ENCODE assay signal across 8 mouse cellular contexts in genomic region chr2:18688708-18689063, GRCm38 (mm10). TPM values are rescaled to one million over a fixed set of nuclear protein-coding genes. Genes with fewer than 3 reads are reported as not detected.
DNase-seq lines count a peak whose midpoint lies in the region; ATAC-seq lines count a peak whose summit lies in the region.

No protein-coding gene starts in this region.

- no peaks in the 10 kb centered on the region for H3K9me3 ChIP-seq in heart, embryonic 10.5 days
- H3K9me3 ChIP-seq in kidney, embryonic 16.5 days (ENCODE audit: low read length) = no peaks in the 10 kb centered on the region

- H3K4me3 ChIP-seq in heart, embryonic 10.5 days = peak overlapping the region; percentile 62
- H3K4me3 ChIP-seq in kidney, embryonic 16.5 days (ENCODE audit: low read length) = peak overlapping the region; percentile 46

- peak; percentile 87 for DNase-seq in retina, postnatal 1 day
- DNase-seq in retina, embryonic 14.5 days (ENCODE audit: low spot score) = no peak
- peak; percentile 75 for DNase-seq in heart, embryonic 10.5 days (ENCODE audit: low spot score)
- DNase-seq in lung, postnatal 10 days = peak; percentile 81
- DNase-seq in spleen, adult 18-20 months = peak; percentile 52 to 69
- DNase-seq in frontal cortex, postnatal 14 days (ENCODE audit: low spot score in 2 of 2) = no peak

- H3K27me3 ChIP-seq in heart, embryonic 10.5 days (ENCODE audit: insufficient read depth, poor library complexity, severe bottlenecking) = peaks cover 87% of the 10 kb centered on the region
- H3K27me3 ChIP-seq in kidney, embryonic 16.5 days (ENCODE audit: insufficient read depth, low read length) = peaks cover 65% of the 10 kb centered on the region

- H3K4me2 ChIP-seq in kidney, embryonic 16.5 days (replicated peaks; ENCODE audit: low read depth, low read length) = peak overlapping the region; percentile 88

- WGBS in heart, embryonic 10.5 days = under 1% methylated on average over 45 of the region's 45 CpGs
- under 1% methylated on average over 44 of the region's 45 CpGs for WGBS in kidney, embryonic 16.5 days

- H3K4me1 ChIP-seq in heart, embryonic 10.5 days = peaks cover 20% of the 10 kb centered on the region
- peaks cover 20% of the 10 kb centered on the region for H3K4me1 ChIP-seq in kidney, embryonic 16.5 days (ENCODE audit: insufficient read depth, low read length)

- H3K27ac ChIP-seq in heart, embryonic 10.5 days = 0 out of 2 replicates have a peak overlapping the region, but pooled peaks have one; percentile 4
- H3K27ac ChIP-seq in kidney, embryonic 16.5 days (ENCODE audit: low read length) = no peak overlapping the region

- peaks cover 9% of the 10 kb centered on the region for H3K36me3 ChIP-seq in heart, embryonic 10.5 days
- peaks cover 5% of the 10 kb centered on the region for H3K36me3 ChIP-seq in kidney, embryonic 16.5 days (ENCODE audit: insufficient read depth, low read length)

- peak; percentile 37; the same call in 1 of the 2 replicates for ATAC-seq in common myeloid progenitor, adult 5-6 weeks (replicated peaks; ENCODE audit: low read depth, poor library complexity, severe bottlenecking)
- ATAC-seq in kidney, embryonic 16.5 days (ENCODE audit: low FRiP score, low TSS enrichment) = peak; percentile 52; the same call in 1 of the 2 replicates

- H3K9ac ChIP-seq in kidney, embryonic 16.5 days (replicated peaks; ENCODE audit: low read length) = no peak overlapping the region

RNA-seq across cellular contexts. Expression of gene Spag6, which starts 5.1 kb away (rescaled TPM):
- not detected in 2 replicates for total RNA-seq in common myeloid progenitor, adult 5-6 weeks (2017)
- not detected in 2 replicates for polyA plus RNA-seq in heart, embryonic 10.5 days (2016; fragmentation: Nextera tagmentation; extraction: Ambion mirVana)
- not detected in 2 replicates for polyA plus RNA-seq in kidney, embryonic 16.5 days (2015; fragmentation: Nextera tagmentation; extraction: Ambion mirVana)

RNA-seq across cellular contexts. Expression of gene Bmi1, which starts 11.9 kb away (rescaled TPM):
- 52.6 and 53.6 TPM in 2 replicates for total RNA-seq in common myeloid progenitor, adult 5-6 weeks (2017)
- 10.0 and 16.0 TPM in 2 replicates for polyA plus RNA-seq in heart, embryonic 10.5 days (2016; fragmentation: Nextera tagmentation; extraction: Ambion mirVana)
- 28.8 and 30.9 TPM in 2 replicates for polyA plus RNA-seq in kidney, embryonic 16.5 days (2015; fragmentation: Nextera tagmentation; extraction: Ambion mirVana)

RNA-seq across cellular contexts. Expression of gene Commd3, which starts 16.5 kb away (rescaled TPM):
- 204 and 213 TPM in 2 replicates for total RNA-seq in common myeloid progenitor, adult 5-6 weeks (2017)
- polyA plus RNA-seq in heart, embryonic 10.5 days (2016; fragmentation: Nextera tagmentation; extraction: Ambion mirVana) = 106 and 113 TPM in 2 replicates
- 204 and 209 TPM in 2 replicates for polyA plus RNA-seq in kidney, embryonic 16.5 days (2015; fragmentation: Nextera tagmentation; extraction: Ambion mirVana)

Comparison
In these comparisons a context has a peak if more than half of its experiments do, and no peak if none do; other contexts are left out.
1. DNase-seq: peak in retina, postnatal 1 day (single experiment), heart, embryonic 10.5 days (single experiment), lung, postnatal 10 days (single experiment) and spleen, adult 18-20 months (2 of 2); none in retina, embryonic 14.5 days (single experiment) and frontal cortex, postnatal 14 days (0 of 2).